Mouse (Mus musculus): ENCODE measurements around the gene Hist1h2ao.
"Not testable (repeated sequence)": the region's sequence is repeated elsewhere in the genome, so short reads cannot be mapped to it uniquely, and the experiment has no call there.

DNA sequence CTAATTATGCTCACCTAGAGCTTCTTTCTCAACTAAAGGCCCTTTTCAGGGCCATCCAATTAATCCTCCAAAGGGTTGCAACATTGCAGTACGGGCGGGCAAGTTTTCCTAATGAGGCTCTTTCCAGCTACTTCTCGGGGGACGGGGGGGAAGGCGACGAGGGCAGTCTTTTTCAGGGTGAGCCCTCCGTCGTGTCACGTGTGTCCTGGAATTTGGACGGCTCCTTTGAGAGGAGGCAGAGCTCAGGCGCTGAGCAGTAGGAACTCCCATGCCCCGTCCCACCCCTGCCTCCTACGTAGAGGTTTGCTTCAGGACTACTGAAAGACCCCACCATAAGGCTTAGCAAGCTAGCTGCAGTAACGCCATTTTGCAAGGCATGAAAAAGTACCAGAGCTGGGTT is 1.8 kb downstream of the Hist1h2ao start:
- not testable (repeated sequence) for TF ChIP-seq BHLHE40 (IDR thresholded peaks at IDR 0.05; ENCODE audit: borderline replicate concordance, low read depth, low read length); E2F4 (IDR thresholded peaks at IDR 0.05; ENCODE audit: borderline replicate concordance, low read depth, low read length); CTCF (IDR thresholded peaks at IDR 0.05 in 2 of 3, conservative IDR thresholded peaks at IDR 0.05 in 1 of 3; ENCODE audit: control insufficient read depth in 1 of 3, insufficient read depth in 1 of 3, low read depth in 2 of 3, low read length in 3 of 3, poor library complexity in 1 of 3, severe bottlenecking in 1 of 3)
